Mouse (Mus musculus): ENCODE results near the gene Dnajb13.

Gene Dnajb13

GRCm38 (mm10) chr7:100514573-100514972 lies at the start of gene Dnajb13:
Dnajb13 (minus strand) TSS chr7:100514960.
- no peak for DNase-seq (ENCODE audit: low spot score in 2 of 2)

- DNase-seq (ENCODE audit: low spot score in 2 of 2) = no peak
Measured at GRCm38 (mm10) chr7:100561861-100562587, 47.3 kb upstream of the Dnajb13 start.

GRCm38 (mm10) chr7:100559331-100559730 lies 44.6 kb upstream of the Dnajb13 start:
- DNase-seq (ENCODE audit: low spot score in 2 of 2) = no peak

- DNase-seq (ENCODE audit: low spot score in 2 of 2) = no peak
Measured at GRCm38 (mm10) chr7:100557241-100557640, 42.5 kb upstream of the Dnajb13 start.

GRCm38 (mm10) chr7:100555431-100555951 lies 40.7 kb upstream of the Dnajb13 start:
- DNase-seq (ENCODE audit: low spot score in 2 of 2) = no peak

GRCm38 (mm10) chr7:100554939-100555338 lies 40.2 kb upstream of the Dnajb13 start:
- no peak for DNase-seq (ENCODE audit: low spot score in 2 of 2)

- no peak for DNase-seq (ENCODE audit: low spot score in 2 of 2)
Measured at GRCm38 (mm10) chr7:100550338-100551007, 35.7 kb upstream of the Dnajb13 start.

- DNase-seq (ENCODE audit: low spot score in 2 of 2) = no peak
Measured at GRCm38 (mm10) chr7:100549796-100550195, 35.0 kb upstream of the Dnajb13 start.

- no peak for DNase-seq (ENCODE audit: low spot score in 2 of 2)
Measured at GRCm38 (mm10) chr7:100547631-100548030, 32.9 kb upstream of the Dnajb13 start.

GRCm38 (mm10) chr7:100544437-100544836 lies 29.7 kb upstream of the Dnajb13 start:
- no peak for DNase-seq (ENCODE audit: low spot score in 2 of 2)

GRCm38 (mm10) chr7:100539516-100539915 lies 24.8 kb upstream of the Dnajb13 start:
- no peak for DNase-seq (ENCODE audit: low spot score in 2 of 2)

GRCm38 (mm10) chr7:100537519-100537902 lies 22.8 kb upstream of the Dnajb13 start:
- DNase-seq (ENCODE audit: low spot score in 2 of 2) = no peak

- peak; percentile 67 to 82 for DNase-seq (ENCODE audit: low spot score in 2 of 2)
Measured at GRCm38 (mm10) chr7:100536804-100537518, 22.2 kb upstream of the Dnajb13 start, which contains the start of gene Coa4. Coa4 (plus strand) TSS chr7:100537071.

- DNase-seq (ENCODE audit: low spot score in 2 of 2) = no peak
Measured at GRCm38 (mm10) chr7:100535831-100536230, 21.1 kb upstream of the Dnajb13 start.

- no peak for DNase-seq (ENCODE audit: low spot score in 2 of 2)
Measured at GRCm38 (mm10) chr7:100534216-100534615, 19.5 kb upstream of the Dnajb13 start.

- DNase-seq (ENCODE audit: low spot score in 2 of 2) = no peak
Measured at GRCm38 (mm10) chr7:100533503-100533902, 18.7 kb upstream of the Dnajb13 start.

- no peak for DNase-seq (ENCODE audit: low spot score in 2 of 2)
Measured at GRCm38 (mm10) chr7:100530766-100531165, 16.0 kb upstream of the Dnajb13 start.

GRCm38 (mm10) chr7:100524669-100525068 lies 9.9 kb upstream of the Dnajb13 start:
- no peak for DNase-seq (ENCODE audit: low spot score in 2 of 2)

GRCm38 (mm10) chr7:100522222-100522621 lies 7.5 kb upstream of the Dnajb13 start:
- DNase-seq (ENCODE audit: low spot score in 2 of 2) = no peak

- DNase-seq (ENCODE audit: low spot score in 2 of 2) = peak; percentile 74 to 81
Measured at GRCm38 (mm10) chr7:100520663-100521285, 6.0 kb upstream of the Dnajb13 start.

GRCm38 (mm10) chr7:100520204-100520603 lies 5.4 kb upstream of the Dnajb13 start:
- no peak for DNase-seq (ENCODE audit: low spot score in 2 of 2)

GRCm38 (mm10) chr7:100511602-100512001 lies 3.2 kb downstream of the Dnajb13 start:
- DNase-seq (ENCODE audit: low spot score in 2 of 2) = no peak

Measured in natural killer cell, adult 2 months (primary cell).